Mouse (Mus musculus): Measurements from ENCODE around the gene Opcml. TPM values are rescaled to one million over a fixed set of nuclear protein-coding genes. Genes with fewer than 3 reads are reported as not detected.

The Opcml gene
- total and polyA plus RNA-seq, 3 experiments, result 0.94 to 1.3 (median 1.2) TPM

- Histone ChIP-seq H3K79me2 (replicated peaks; ENCODE audit: control insufficient read depth, insufficient read depth, low read length) (no peaks in the 10 kb centered on the region), H3K36me3 (ENCODE audit: control insufficient read depth, insufficient read depth, low read length) (no peaks in the 10 kb centered on the region), H3K4me1 (ENCODE audit: control insufficient read depth, insufficient read depth, low read length) (no peaks in the 10 kb centered on the region), H3K27me3 (ENCODE audit: control insufficient read depth, insufficient read depth, low read length) (no peaks in the 10 kb centered on the region), H3K9ac (ENCODE audit: low read depth, low read length) (no peak overlapping the region), H3K4me3 (no peak overlapping the region), H3K27ac (no peak overlapping the region)
- intact Hi-C loops (cut with DNase I), result no loop called here
- no peak for DNase-seq
- 69% methylated on average over 2 of the region's 2 CpGs for whole genome bisulfite sequencing
- no peak for TF ChIP-seq POLR2A (IDR thresholded peaks at IDR 0.05; ENCODE audit: insufficient read depth, low read depth, low read length)
These were observed 427.6 kb downstream of the Opcml start for GRCm38 (mm10) chr9:28218026-28218646.

GRCm38 (mm10) chr9:28222726-28223125, 432.2 kb downstream of the Opcml start:
- Histone ChIP-seq H3K4me1 (ENCODE audit: control insufficient read depth, insufficient read depth, low read length) (no peaks in the 10 kb centered on the region), H3K9ac (ENCODE audit: low read depth, low read length) (no peak overlapping the region), H3K79me2 (replicated peaks; ENCODE audit: control insufficient read depth, insufficient read depth, low read length) (no peaks in the 10 kb centered on the region), H3K27ac (no peak overlapping the region), H3K27me3 (ENCODE audit: control insufficient read depth, insufficient read depth, low read length) (no peaks in the 10 kb centered on the region), H3K4me3 (no peak overlapping the region), H3K36me3 (ENCODE audit: control insufficient read depth, insufficient read depth, low read length) (no peaks in the 10 kb centered on the region)
- intact Hi-C loops (cut with DNase I), result no loop called here
- no peak for DNase-seq
- WGBS, result 52% methylated on average over 2 of the region's 2 CpGs
- no peak for TF ChIP-seq POLR2A (IDR thresholded peaks at IDR 0.05; ENCODE audit: insufficient read depth, low read depth, low read length)
- no peak for TF ChIP-seq CTCF (IDR thresholded peaks at IDR 0.05)
- TF ChIP-seq EP300 (IDR thresholded peaks at IDR 0.05; ENCODE audit: insufficient read depth, low read depth, low read length), result no peak

- Histone ChIP-seq H3K79me2 (replicated peaks; ENCODE audit: control insufficient read depth, insufficient read depth, low read length) (no peaks in the 10 kb centered on the region), H3K27me3 (ENCODE audit: control insufficient read depth, insufficient read depth, low read length) (no peaks in the 10 kb centered on the region), H3K9ac (ENCODE audit: low read depth, low read length) (no peak overlapping the region), H3K4me3 (no peak overlapping the region), H3K27ac (no peak overlapping the region), H3K4me1 (ENCODE audit: control insufficient read depth, insufficient read depth, low read length) (no peaks in the 10 kb centered on the region), H3K36me3 (ENCODE audit: control insufficient read depth, insufficient read depth, low read length) (no peaks in the 10 kb centered on the region)
- intact Hi-C loops (cut with DNase I), result no loop called here
- WGBS, result 87% methylated on average over 8 of the region's 8 CpGs
- TF ChIP-seq CTCF (IDR thresholded peaks at IDR 0.05) (no peak), POLR2A (IDR thresholded peaks at IDR 0.05; ENCODE audit: insufficient read depth, low read depth, low read length) (no peak), EP300 (IDR thresholded peaks at IDR 0.05; ENCODE audit: insufficient read depth, low read depth, low read length) (no peak)
- DNase-seq, result no peak
These were observed 435.4 kb downstream of the Opcml start for GRCm38 (mm10) chr9:28225824-28226569.

GRCm38 (mm10) chr9:28226570-28226951, 436.0 kb downstream of the Opcml start:
- TF ChIP-seq CTCF (IDR thresholded peaks at IDR 0.05) (no peak), POLR2A (IDR thresholded peaks at IDR 0.05; ENCODE audit: insufficient read depth, low read depth, low read length) (no peak), EP300 (IDR thresholded peaks at IDR 0.05; ENCODE audit: insufficient read depth, low read depth, low read length) (no peak)
- no peaks in the 10 kb centered on the region for H3K79me2 ChIP-seq (replicated peaks; ENCODE audit: control insufficient read depth, insufficient read depth, low read length)
- H3K27ac ChIP-seq, result no peak overlapping the region
- no peaks in the 10 kb centered on the region for H3K27me3 ChIP-seq (ENCODE audit: control insufficient read depth, insufficient read depth, low read length)
- H3K4me3 ChIP-seq, result no peak overlapping the region
- intact Hi-C loops (cut with DNase I), result no loop called here
- 77% methylated on average over 5 of the region's 5 CpGs for WGBS
- H3K4me1 ChIP-seq (ENCODE audit: control insufficient read depth, insufficient read depth, low read length), result no peaks in the 10 kb centered on the region
- no peak overlapping the region for H3K9ac ChIP-seq (ENCODE audit: low read depth, low read length)
- no peak for DNase-seq
- H3K36me3 ChIP-seq (ENCODE audit: control insufficient read depth, insufficient read depth, low read length), result no peaks in the 10 kb centered on the region

- intact Hi-C loops (cut with DNase I), result no loop called here
- 82% methylated on average over 9 of the region's 9 CpGs for WGBS
These were observed 447.9 kb downstream of the Opcml start for GRCm38 (mm10) chr9:28238450-28238849.

More at GRCm38 (mm10) chr9:28238450-28238849, 447.9 kb downstream of the Opcml start:
- TF ChIP-seq EP300 (IDR thresholded peaks at IDR 0.05; ENCODE audit: insufficient read depth, low read depth, low read length), result no peak
- no peak for TF ChIP-seq CTCF (IDR thresholded peaks at IDR 0.05)
- no peak for TF ChIP-seq POLR2A (IDR thresholded peaks at IDR 0.05; ENCODE audit: insufficient read depth, low read depth, low read length)
- Histone ChIP-seq H3K9ac (ENCODE audit: low read depth, low read length) (no peak overlapping the region), H3K36me3 (ENCODE audit: control insufficient read depth, insufficient read depth, low read length) (no peaks in the 10 kb centered on the region), H3K27ac (no peak overlapping the region), H3K27me3 (ENCODE audit: control insufficient read depth, insufficient read depth, low read length) (no peaks in the 10 kb centered on the region), H3K4me1 (ENCODE audit: control insufficient read depth, insufficient read depth, low read length) (no peaks in the 10 kb centered on the region), H3K4me3 (no peak overlapping the region), H3K79me2 (replicated peaks; ENCODE audit: control insufficient read depth, insufficient read depth, low read length) (no peaks in the 10 kb centered on the region)
- DNase-seq, result no peak
